Mouse (Mus musculus): ENCODE measurements at regions not wholly inside any gene's neighbourhood (a gene's known extent, or its start where the extent isn't known, plus 50 kb on each side); places are given as distances from the start of the nearest gene placed in this dataset.

- no peak for TF ChIP-seq CTCF (IDR thresholded peaks at IDR 0.05; ENCODE audit: low read depth, low read length)
- no peak for TF ChIP-seq POLR2AphosphoS5 (IDR thresholded peaks at IDR 0.05; ENCODE audit: insufficient replicate concordance, low read depth, low read length)
- TF ChIP-seq GATA2 (IDR thresholded peaks at IDR 0.05; ENCODE audit: borderline replicate concordance, low read depth, low read length), result no peak
These were observed 108.3 kb upstream of the Noct start for GRCm38 (mm10) chr3:51115921-51116320.
